Mouse (Mus musculus): ENCODE results near the gene Mme.

Mme gene

DNA sequence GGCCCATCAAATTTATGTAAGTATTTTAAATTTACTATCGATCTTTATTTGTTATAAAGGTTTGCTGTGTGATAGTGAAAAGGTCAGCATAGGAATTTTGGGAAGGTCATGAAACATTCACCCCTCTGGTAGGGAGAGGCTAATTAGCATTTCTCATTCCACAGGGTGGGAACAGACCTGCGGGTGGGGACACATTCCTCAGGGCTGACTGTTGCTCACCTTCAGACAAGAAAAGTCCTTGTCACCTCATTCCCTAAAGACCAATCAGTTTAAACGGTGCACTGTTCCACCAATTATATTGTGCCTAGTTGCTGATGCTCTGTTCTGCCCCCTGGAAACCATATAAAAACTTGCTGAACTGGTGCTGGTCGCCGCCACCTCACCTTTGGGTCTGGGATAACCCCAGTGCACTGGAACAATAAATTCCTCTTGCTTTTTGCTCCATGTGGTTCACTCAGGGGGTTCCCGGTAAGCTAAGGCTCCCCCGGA lies at the start of gene Mme:
TSS of gene Mme (plus strand) at position 439 of the 489 bp plus-strand sequence.
- in situ Hi-C loops (cut with MboI, MseI), result no loop called here

DNA sequence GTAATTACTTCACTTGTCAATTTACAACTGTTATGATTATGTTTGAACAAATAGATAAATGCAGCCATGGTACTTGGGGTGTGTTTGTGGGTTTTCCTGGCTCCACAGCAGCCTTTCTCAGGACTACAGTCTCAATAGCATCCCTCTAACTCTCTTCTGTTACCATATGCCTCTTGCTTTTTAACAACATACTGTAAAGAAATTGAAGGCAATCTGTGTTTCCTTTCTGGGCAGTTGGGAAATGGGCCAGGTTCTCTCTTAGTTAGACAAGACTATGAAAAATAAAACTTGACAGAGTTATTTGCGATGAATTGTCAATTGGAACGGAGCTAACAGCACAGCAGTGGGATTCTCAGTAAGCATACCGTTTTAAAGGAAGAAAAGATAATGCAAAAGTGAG lies 44.8 kb upstream of the Mme start:
- in situ Hi-C loops (cut with MboI, MseI), result no loop called here

DNA sequence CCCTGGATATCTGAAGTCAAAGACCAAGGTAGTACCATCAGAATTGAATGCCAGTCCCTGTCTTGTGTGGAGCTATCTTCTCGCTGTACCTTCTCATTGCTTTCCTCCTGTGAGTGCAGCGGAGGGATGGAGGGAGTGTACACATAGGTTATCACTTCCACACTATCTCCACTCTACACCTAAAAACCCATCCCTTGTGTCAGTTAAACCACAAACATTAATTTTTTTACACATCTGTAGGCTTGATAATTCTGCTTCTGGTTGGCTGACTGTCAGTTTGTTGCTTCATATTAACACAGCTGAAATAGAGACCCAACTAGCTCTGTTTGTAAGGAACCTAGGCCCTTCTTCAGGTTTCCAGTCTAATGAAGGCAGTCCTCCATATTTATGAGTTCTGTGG lies 43.3 kb upstream of the Mme start:
- in situ Hi-C loops (cut with MboI, MseI), result no loop called here

DNA sequence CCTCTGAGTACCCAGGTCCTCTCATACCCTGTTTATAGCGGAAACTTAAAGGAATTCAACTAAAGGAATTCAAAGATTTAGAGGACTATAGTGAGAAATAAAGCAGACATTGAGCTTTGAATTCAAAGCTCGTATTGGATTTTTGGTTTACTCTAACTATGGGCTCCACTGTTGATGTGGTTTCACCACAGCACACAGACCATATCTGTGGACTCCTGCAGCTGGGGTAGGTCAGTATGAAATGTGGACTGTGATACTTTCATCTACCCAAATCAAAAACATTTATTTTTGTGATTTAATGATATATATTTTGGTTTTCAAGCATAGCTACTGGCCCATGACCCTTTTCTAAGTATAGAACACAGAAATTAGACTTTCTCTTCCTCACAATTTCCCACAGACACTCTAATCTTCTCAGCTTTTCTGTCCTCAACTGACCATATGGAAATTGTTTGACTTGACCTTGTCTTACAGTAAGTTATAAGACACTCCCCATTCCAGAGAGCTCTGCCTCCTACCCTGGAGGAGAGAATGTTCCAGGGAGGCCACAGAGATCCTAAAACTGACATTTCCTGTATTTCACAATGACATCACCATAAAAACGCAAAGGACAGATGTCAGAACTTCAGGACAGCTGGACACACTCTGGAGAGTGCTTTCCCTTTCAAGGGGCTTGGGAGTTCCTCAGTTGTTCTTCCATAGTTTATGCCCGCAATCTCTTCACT lies 19.3 kb upstream of the Mme start:
- in situ Hi-C loops (cut with MboI, MseI), result no loop called here

DNA sequence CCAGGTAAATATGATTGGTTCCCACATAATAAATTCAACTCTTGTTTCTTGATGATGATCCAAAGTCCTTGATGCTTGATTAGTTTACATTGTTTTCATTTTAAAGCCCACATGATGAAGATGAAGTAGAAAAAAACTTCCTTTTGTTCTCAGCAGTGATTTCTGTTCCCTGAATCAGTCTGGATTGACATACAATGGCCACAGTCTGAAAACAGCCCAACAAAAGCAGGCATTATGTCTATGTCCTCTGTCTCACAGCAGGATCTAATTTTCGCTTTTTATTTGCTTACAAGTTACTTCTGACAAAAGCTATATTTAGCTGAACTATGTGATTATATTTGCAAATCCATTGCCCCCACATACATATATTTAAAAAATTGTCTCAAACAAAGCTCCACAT lies 17.7 kb upstream of the Mme start:
- in situ Hi-C loops (cut with MboI, MseI), result no loop called here

DNA sequence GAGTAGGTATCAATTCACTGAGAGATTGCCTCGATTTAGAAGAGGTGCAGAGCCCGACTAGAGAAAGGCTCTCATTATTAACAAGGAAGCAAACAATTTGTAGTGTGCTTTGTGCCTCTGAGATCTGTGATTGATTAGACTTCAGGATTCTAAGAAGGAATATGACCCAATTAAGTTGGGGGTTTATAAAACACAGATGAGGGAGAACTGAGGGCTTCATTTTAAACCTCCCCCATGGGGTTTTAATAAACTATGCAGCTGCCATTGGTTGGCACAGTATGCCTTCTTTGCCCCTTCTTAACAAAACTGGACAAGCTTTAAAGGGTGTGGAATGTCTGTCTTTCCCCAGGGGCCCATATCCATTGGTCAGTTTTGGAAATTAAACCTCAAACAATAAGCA lies 5.4 kb upstream of the Mme start:
- in situ Hi-C loops (cut with MboI, MseI), result no loop called here

DNA sequence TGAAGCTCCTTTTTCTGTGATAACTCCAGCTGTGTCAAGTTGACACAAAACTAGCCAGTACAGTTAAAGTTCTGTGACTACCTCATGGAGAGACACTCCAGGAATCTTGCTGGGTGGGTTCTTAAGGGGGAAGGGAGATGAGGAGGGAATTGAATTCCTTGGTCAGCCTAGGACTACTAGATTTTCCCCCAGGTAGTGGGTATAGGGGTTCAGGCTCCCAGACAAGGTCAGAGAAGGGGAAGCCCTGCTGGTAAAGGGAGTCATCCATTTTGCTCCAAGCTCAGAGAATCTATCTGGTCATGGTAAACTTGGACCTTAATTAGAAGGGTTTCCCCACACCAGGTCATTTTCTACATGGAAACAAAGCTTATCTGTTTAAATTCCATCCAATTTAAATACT lies 2.4 kb downstream of the Mme start:
- in situ Hi-C loops (cut with MboI, MseI), result no loop called here

DNA sequence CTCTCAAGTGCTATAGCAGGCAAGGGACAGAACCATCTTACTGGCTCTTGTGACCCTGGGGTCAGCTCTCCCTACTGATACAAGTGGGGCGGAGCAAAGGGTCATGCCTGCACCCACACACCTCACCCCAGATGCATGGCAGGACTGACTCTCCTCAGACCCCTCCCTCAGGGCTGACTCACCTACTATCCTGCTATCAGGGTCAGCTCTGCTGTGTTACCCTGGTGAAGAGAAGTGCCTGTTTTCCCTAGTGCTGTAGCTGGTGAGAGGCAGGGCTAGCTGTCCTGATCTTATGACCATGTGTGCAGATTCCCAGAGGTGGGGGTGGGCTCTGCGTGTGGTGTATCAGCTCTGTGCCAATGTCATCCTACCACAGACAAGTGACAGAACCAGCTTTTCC lies 30.8 kb downstream of the Mme start:
- in situ Hi-C loops (cut with MboI, MseI), result no loop called here

DNA sequence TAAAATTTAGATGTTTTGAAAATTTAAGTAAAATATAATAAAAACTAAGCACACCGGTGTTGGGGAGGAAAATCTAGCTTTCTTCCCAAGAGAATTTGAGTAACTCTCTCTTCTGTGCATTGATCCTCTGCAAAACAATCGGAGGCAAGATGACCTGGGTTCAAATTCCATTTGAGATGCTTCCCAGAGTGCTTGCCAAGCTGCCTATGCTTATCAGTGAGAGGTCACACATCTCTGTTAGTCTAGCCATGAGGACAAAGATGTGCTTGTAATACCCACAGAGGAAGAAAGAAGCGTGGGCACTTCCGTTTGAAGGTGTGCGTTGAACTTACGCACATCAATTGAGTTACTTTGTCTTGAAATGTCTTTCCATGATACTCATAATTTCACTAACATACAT lies 53.0 kb downstream of the Mme start:
- in situ Hi-C loops (cut with MboI, MseI), result no loop called here

DNA sequence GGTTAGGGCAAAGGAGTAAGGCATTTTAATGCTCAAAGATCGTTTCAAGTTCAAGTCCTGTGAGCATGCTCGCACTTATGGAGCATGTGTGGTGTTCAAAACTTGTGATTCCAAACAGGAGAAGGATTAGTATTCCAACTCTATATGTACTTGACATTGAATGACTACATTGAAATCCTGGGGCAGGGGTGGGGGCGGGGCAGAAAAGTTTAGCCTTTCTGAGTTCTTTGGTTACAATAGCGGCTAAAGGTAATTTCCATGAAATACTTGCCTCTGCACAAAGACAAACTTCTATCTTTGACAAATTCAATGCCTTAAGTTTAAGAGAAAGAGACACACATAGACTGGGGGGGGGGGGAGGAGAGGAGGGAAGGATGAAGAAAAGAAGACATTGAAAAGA lies 53.5 kb downstream of the Mme start:
- in situ Hi-C loops (cut with MboI, MseI), result no loop called here

DNA sequence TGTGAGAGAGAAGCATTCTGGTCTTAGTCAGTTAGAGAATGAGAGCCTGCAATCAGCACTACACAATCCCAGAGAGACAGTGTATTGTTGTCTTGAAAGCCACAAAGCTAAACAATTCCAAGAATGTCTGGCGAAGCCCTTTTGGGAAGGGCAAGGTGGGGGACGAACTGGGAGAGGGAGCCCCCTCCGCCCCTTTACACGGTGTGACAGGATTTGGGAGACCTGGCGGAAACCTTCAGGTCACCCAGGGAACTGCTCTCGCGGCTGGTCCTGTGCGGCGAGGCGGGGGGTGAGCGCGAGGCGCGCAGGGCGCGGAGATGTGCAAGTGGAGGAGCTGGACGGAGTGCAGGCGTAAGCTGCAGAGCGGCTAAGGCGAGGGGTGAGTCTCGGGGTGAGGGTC lies 53.9 kb downstream of the Mme start:
- in situ Hi-C loops (cut with MboI, MseI), result no loop called here

DNA sequence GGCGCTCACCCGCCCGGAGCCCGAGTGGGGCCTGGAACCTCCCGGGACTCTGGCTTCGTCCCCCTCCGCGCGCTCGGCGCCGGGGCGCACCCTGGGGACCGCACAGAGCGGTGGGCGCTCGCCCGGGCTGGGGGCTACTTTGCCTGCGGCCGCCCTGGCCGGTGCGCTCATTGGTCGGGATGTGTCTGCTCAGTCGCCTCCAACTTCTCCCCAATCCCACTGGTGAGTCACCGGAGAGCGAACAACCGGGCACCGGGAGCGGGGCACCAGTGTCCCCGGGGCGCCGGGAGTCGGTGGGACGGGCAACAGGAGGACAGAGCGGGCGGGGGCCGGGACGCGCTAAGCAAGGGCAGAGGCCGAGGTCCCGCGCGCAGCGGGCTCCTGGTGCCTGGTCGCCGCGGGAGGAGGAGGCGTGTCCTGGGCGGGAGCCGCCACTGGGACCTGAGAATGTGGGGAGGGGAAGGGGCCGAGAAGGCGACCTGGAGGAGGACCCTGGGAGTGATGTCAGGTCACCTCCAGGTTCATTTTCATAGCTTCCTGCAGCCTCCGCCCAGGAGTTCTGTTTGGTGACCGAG lies 54.4 kb downstream of the Mme start:
- in situ Hi-C loops (cut with MboI, MseI), result no loop called here

DNA sequence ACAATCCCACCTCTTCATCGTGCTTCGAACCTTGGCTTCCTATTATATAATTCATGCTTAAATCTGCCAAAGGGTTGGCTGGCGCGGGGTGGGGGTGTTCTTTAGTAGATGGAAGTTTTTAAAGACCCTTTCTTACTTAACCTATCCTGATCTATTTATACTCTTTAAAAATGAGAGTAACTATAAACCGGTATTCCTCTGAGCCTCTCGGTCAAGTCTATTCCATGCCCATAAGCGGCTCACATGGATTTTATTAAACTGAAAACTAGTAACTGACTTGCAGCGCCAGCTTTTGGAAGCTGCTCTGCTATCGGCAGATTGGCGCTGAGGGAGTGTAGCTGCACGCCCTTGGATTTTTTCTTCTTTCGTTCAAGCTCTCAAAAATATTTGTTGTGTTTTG lies 55.1 kb downstream of the Mme start:
- in situ Hi-C loops (cut with MboI, MseI), result no loop called here

DNA sequence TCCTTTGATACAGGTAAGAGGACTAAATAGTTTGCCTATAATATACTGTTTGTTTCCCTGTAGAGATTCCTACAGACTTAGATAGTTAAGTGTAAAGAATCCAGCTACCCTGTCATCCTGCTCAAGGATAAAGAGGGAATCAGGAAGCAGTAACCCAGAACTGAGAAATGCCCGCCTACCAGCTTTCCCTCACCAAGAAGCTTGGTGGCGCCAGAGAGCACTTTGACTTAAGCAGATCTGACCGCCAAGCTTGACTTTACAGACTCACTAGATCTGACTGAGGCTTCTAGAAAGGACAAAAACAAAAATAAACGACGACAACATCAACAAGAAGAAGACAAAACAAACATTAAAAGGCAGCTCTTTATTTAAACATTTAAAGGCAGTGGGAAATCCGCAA lies 56.5 kb downstream of the Mme start:
- in situ Hi-C loops (cut with MboI, MseI), result no loop called here

DNA sequence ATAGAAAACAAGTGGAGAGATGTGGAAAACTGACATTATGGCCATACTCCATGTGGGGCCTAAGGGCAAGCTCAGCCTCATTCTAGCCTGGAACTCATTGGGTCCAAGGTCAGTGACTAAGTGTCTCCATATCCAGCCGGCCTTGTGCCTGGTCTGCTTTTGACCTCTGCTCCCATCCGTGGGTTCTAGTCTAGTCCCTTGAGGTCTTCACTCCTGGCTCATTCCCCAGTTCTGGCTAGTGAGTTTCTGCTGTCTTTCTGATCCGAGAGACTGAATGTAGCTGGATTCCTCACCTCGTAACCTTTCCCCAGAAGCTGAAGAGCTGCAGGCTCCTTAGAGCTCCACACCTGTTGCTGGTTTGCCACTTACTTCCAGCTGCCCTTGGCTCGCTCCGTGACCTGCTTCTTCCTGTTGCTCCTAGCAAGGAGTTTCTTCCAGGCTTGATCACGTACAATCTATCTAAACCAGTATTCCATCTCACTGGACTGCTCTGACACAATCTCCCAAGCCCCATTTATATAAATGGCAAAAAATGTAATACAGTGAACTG lies 73.9 kb downstream of the Mme start:
- in situ Hi-C loops (cut with MboI, MseI), result no loop called here

DNA sequence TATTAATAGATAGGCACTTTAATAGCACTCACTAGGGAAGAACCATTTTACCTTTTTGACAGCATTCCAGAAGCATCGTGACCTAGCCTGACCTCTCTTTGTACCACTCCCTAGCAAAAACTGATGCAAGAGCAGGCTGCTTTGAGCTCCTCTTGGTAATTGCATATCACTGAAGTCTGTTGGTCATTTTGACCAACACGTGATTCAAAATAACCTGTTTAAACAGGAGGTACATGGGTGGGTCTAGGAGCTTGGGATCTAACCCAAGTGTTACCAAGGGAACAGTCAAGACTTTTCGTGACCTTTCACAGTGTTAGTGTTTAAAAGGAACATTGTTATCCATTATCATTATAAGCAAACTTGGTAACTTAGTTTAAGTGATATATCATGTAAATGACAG lies 76.2 kb downstream of the Mme start:
- in situ Hi-C loops (cut with MboI, MseI), result no loop called here

DNA sequence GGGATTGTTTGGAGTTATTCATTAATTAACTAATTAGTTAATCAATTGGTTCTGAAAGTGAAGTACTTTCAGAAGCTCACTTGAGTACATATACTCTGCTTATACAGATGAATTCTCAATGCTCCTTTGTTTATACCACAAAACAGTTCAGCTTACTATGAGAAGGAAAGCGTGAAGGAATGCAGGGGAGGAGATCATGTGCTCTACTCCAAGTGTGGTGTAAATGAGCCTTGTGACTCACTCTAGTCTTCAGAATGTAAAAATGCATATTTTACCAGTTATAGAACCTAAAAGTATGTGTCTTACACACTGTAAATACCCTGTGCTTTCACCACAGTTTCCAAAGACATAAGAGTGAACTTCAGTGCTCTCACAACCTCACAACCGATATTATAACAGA lies 84.3 kb downstream of the Mme start:
- in situ Hi-C loops (cut with MboI, MseI), result no loop called here

DNA sequence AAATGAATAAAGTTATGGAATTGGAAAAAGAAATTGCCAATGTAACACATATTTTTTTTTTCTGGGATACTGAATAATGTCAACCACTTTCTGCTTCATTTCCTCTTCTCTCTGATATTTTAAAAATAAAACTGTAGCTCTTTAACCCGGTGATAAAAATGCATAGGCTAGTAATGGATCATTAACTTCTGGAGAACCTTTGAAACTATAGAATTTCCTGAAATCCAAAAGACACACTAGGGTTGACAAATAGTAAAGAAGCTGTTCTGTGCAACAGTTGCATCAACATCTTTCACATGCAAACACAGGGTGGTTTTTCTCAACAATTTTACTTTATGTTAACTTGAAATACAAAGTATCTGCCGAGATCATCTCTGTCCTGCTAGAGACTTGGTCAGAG lies 98.8 kb downstream of the Mme start:
- in situ Hi-C loops (cut with MboI, MseI), result no loop called here

DNA sequence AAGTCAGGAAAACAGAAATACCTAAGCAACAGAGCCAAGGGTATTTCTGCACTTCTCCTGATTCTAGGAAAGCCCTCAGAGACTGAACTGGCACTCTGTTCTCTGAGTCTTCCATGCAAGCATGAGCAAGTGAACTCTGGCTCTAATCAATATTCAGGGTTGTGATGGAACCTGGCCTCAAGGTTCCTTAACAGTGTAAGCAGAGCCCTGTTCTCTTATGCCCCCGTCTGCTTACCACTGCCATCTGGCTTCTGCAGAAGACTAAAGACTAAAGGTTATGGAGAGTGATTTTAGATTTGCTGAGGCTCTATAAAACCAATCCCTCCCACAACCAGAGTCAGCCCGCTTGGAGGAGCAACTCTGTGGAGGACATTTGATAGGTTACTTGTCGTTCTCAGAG lies 99.2 kb downstream of the Mme start:
- in situ Hi-C loops (cut with MboI, MseI), result no loop called here

DNA sequence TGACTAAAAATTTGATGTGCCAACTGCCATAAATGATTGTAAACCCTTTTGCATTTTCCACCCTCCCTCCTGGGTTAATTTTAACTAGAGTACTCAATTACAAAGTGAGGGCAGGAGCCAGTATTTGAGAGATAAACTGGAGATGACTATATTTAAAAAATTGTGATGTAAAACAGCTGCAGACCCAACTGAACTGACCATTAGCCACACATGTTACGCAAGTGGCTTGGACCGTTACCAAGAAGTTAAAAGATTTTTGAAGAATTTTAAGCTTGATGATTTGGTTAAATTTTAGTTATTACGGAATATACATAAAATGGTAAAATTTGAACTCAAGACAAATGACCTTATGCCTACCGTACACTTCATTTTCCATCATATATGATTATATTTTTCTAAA lies 100.1 kb downstream of the Mme start:
- in situ Hi-C loops (cut with MboI, MseI), result no loop called here

DNA sequence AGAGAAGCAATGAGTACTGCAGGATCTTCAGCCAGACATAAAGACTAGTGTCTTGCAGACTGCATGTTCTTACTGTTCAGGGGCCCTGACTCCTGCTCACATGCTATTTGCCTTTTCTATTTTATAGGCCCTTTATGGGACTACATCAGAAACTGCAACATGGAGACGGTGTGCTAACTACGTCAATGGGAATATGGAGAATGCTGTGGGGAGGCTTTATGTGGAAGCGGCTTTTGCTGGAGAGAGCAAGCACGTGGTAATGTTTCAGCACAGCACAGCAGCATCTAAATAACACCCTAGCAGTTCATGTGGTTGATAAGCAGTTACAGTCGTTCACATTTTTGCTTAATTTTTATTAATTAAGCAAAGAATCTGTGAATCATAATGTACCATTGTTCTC lies 103.7 kb downstream of the Mme start:
- in situ Hi-C loops (cut with MboI, MseI), result no loop called here

DNA sequence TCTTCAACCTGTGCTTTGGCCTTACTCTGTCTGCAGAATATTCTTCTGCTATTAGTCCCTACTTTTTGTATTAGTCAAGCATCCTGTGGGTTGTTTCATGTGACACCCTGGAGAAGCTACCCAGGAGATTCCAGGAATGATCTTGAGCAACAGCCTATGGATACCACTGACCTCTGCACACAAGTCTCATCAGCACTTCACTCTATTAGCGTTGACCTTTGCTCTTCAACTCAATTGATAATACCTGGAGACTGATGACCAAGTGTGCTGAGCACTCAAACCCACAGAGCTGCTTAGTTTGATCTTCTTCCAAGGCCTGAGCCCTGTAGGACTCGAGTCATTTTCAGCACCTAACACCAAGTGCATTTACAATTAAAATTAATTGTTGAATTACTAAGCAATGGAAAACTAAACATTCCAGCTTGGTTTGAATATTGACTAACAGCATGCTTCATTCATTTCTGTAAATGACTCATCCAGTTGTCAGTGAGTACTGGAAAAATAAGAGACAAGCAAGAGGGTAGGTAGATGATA lies 107.6 kb downstream of the Mme start:
- in situ Hi-C loops (cut with MboI, MseI), result no loop called here

DNA sequence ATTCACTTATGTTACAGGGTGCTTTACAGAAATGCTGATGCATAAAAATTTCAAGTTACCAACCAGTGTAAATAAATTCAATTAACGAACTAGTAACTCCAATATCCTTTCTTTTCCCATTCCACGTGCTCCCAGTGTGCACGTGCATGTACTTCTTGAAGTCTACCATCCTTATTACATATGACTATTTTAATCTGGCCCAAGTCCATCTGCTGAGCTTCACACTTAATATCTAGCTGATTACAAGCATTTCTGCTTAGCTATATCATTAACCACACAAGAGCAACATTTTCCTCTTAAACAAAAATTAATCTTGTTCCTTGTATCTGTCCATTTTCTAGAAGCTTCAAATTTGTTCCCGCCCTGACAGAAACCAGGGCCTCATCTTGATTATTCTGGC lies 108.9 kb downstream of the Mme start:
- in situ Hi-C loops (cut with MboI, MseI), result no loop called here

Data from T-helper 17 cell (primary cell).